Mouse (Mus musculus): ENCODE measurements at regions not wholly inside any gene's neighbourhood (a gene's known extent, or its start where the extent isn't known, plus 50 kb on each side); places are given as distances from the start of the nearest gene placed in this dataset.
A peak's percentile ranks its signal among the peaks of the same experiment; 100 is the strongest.

DNA sequence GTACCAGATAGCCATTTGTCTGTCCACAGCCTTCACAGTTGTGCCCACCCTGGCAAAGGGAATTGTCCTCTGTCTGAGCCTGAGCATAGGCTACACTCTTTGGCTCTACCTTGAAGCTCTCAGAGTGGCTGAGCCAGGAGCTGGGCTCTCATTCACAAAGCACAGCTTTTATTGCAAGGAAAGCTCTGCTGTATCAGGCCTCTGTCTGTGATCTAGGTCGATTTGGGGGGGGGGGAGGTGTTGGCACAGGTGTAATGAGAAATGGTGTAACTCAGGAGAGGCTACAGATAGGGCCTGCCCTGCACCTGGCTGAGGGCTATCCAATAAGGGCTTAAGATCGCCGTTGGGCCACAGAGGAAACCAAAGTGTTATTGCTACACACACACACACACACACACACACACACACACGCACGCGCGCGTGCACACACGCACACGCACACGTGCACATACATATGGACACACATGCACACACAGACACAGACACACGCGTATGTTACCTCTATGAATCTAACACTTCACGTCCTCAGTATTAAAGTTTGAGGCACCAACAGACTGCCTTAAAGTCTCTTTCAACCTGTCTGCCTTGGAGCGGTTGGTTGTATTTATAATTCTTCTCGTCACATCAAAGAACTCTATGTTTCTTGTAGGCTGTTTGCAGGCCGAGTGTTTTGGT lies 70.9 kb upstream of the Ppara start:
- no peaks in the 10 kb centered on the region for H3K9me3 ChIP-seq (ENCODE audit: control insufficient read depth, low read depth, low read length)
- WGBS = 88% methylated on average over 17 of the region's 17 CpGs
- H3K36me3 ChIP-seq (ENCODE audit: control insufficient read depth, insufficient read depth, low read length) = no peaks in the 10 kb centered on the region; the same call in 1 of the 2 replicates
- peaks cover 14% of the 10 kb centered on the region; the same call in 1 of the 2 replicates for H3K27me3 ChIP-seq (ENCODE audit: control insufficient read depth, insufficient read depth, low read length)
- no peak overlapping the region for H3K27ac ChIP-seq (ENCODE audit: low read length)
- no peak overlapping the region for H3K4me2 ChIP-seq (replicated peaks; ENCODE audit: low read depth, low read length)
- no peak overlapping the region for H3K9ac ChIP-seq (replicated peaks; ENCODE audit: low read depth, low read length)
- H3K4me1 ChIP-seq (ENCODE audit: control insufficient read depth, insufficient read depth, low read length) = no peaks in the 10 kb centered on the region
- no peak overlapping the region for H3K4me3 ChIP-seq (ENCODE audit: low read depth, low read length)
- no peak for ATAC-seq (ENCODE audit: insufficient number of reproducible peaks, insufficient read depth, low FRiP score, low read depth)

- H3K4me3 ChIP-seq (ENCODE audit: low read depth, low read length) = no peak overlapping the region
- ATAC-seq (ENCODE audit: insufficient number of reproducible peaks, insufficient read depth, low FRiP score, low read depth) = no peak
- H3K4me2 ChIP-seq (replicated peaks; ENCODE audit: low read depth, low read length) = no peak overlapping the region
- H3K27ac ChIP-seq (ENCODE audit: low read length) = no peak overlapping the region
- no peaks in the 10 kb centered on the region; the same call in 1 of the 2 replicates for H3K36me3 ChIP-seq (ENCODE audit: control insufficient read depth, insufficient read depth, low read length)
- H3K9me3 ChIP-seq (ENCODE audit: control insufficient read depth, low read depth, low read length) = no peaks in the 10 kb centered on the region
- peaks cover 14% of the 10 kb centered on the region; the same call in 1 of the 2 replicates for H3K27me3 ChIP-seq (ENCODE audit: control insufficient read depth, insufficient read depth, low read length)
- 75% methylated on average over 10 of the region's 10 CpGs for WGBS
- H3K4me1 ChIP-seq (ENCODE audit: control insufficient read depth, insufficient read depth, low read length) = no peaks in the 10 kb centered on the region
- no peak overlapping the region for H3K9ac ChIP-seq (replicated peaks; ENCODE audit: low read depth, low read length)
These were observed 70.4 kb upstream of the Ppara start for GRCm38 (mm10) chr15:85664432-85664828.

GRCm38 (mm10) chr15:85665181-85665821 lies 69.5 kb upstream of the Ppara start:
- Histone ChIP-seq H3K36me3 (ENCODE audit: control insufficient read depth, insufficient read depth, low read length) (no peaks in the 10 kb centered on the region; the same call in 1 of the 2 replicates), H3K4me3 (ENCODE audit: low read depth, low read length) (no peak overlapping the region), H3K9me3 (ENCODE audit: control insufficient read depth, low read depth, low read length) (no peaks in the 10 kb centered on the region), H3K27me3 (ENCODE audit: control insufficient read depth, insufficient read depth, low read length) (peaks cover 9% of the 10 kb centered on the region; the same call in 1 of the 2 replicates), H3K27ac (ENCODE audit: low read length) (no peak overlapping the region), H3K4me1 (ENCODE audit: control insufficient read depth, insufficient read depth, low read length) (0 out of 2 replicates have a peak, but pooled peaks cover 5% of the 10 kb centered on the region), H3K4me2 (replicated peaks; ENCODE audit: low read depth, low read length) (no peak overlapping the region), H3K9ac (replicated peaks; ENCODE audit: low read depth, low read length) (no peak overlapping the region)
- no peak for ATAC-seq (ENCODE audit: insufficient number of reproducible peaks, insufficient read depth, low FRiP score, low read depth)
- 72% methylated on average over 12 of the region's 12 CpGs for WGBS

GRCm38 (mm10) chr15:85666496-85666895 lies 68.3 kb upstream of the Ppara start:
- H3K9me3 ChIP-seq (ENCODE audit: control insufficient read depth, low read depth, low read length) = no peaks in the 10 kb centered on the region
- H3K27ac ChIP-seq (ENCODE audit: low read length) = no peak overlapping the region
- H3K4me3 ChIP-seq (ENCODE audit: low read depth, low read length) = no peak overlapping the region
- no peak for ATAC-seq (ENCODE audit: insufficient number of reproducible peaks, insufficient read depth, low FRiP score, low read depth)
- H3K4me2 ChIP-seq (replicated peaks; ENCODE audit: low read depth, low read length) = no peak overlapping the region
- H3K27me3 ChIP-seq (ENCODE audit: control insufficient read depth, insufficient read depth, low read length) = peaks cover 5% of the 10 kb centered on the region; the same call in 1 of the 2 replicates
- 72% methylated on average over 9 of the region's 9 CpGs for WGBS
- no peak overlapping the region for H3K9ac ChIP-seq (replicated peaks; ENCODE audit: low read depth, low read length)
- H3K4me1 ChIP-seq (ENCODE audit: control insufficient read depth, insufficient read depth, low read length) = 0 out of 2 replicates have a peak, but pooled peaks cover 5% of the 10 kb centered on the region
- no peaks in the 10 kb centered on the region for H3K36me3 ChIP-seq (ENCODE audit: control insufficient read depth, insufficient read depth, low read length)

GRCm38 (mm10) chr15:85667381-85667791 lies 67.4 kb upstream of the Ppara start:
- Histone ChIP-seq H3K4me3 (ENCODE audit: low read depth, low read length) (no peak overlapping the region), H3K9me3 (ENCODE audit: control insufficient read depth, low read depth, low read length) (no peaks in the 10 kb centered on the region), H3K9ac (replicated peaks; ENCODE audit: low read depth, low read length) (no peak overlapping the region), H3K4me1 (ENCODE audit: control insufficient read depth, insufficient read depth, low read length) (0 out of 2 replicates have a peak, but pooled peaks cover 5% of the 10 kb centered on the region), H3K27me3 (ENCODE audit: control insufficient read depth, insufficient read depth, low read length) (peaks cover 5% of the 10 kb centered on the region; the same call in 1 of the 2 replicates), H3K36me3 (ENCODE audit: control insufficient read depth, insufficient read depth, low read length) (no peaks in the 10 kb centered on the region), H3K27ac (ENCODE audit: low read length) (no peak overlapping the region), H3K4me2 (replicated peaks; ENCODE audit: low read depth, low read length) (no peak overlapping the region)
- WGBS = 59% methylated on average over 12 of the region's 12 CpGs
- ATAC-seq (ENCODE audit: insufficient number of reproducible peaks, insufficient read depth, low FRiP score, low read depth) = no peak

DNA sequence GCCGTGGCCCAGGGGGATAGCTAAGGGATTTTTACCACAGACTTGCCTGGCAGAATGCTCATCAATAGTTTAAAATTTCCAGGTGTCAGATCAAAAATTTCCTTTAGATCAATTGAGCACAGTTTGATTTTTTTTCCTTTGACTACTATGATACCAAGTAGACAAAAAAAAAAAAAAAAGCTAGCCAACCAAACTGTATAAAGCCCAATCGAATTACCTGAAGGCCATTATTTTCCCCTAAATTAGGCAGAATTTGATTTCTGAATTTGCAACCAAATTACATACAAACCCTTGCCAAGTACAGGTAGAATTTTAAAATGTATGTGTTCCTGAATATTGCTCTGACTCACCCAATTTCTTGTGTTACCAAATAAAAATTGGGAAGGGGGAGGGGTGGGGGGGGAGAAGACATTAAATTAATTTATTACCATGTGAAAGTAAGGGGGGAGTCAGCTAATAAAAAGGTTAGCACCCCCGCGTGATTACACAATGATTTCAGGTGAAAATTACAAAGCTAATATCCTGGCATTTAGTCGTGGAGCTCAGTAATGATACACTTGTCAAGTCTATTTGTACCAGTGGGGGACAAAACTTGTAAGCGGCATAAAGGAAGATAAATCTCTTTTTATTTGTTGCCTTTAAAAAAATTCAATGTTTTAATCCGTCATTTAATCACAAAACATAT lies 66.7 kb upstream of the Ppara start:
- H3K36me3 ChIP-seq (ENCODE audit: control insufficient read depth, insufficient read depth, low read length) = no peaks in the 10 kb centered on the region
- 0 out of 2 replicates have a peak, but pooled peaks cover 5% of the 10 kb centered on the region for H3K4me1 ChIP-seq (ENCODE audit: control insufficient read depth, insufficient read depth, low read length)
- no peak overlapping the region for H3K4me3 ChIP-seq (ENCODE audit: low read depth, low read length)
- no peak overlapping the region for H3K4me2 ChIP-seq (replicated peaks; ENCODE audit: low read depth, low read length)
- H3K9me3 ChIP-seq (ENCODE audit: control insufficient read depth, low read depth, low read length) = no peaks in the 10 kb centered on the region
- H3K27ac ChIP-seq (ENCODE audit: low read length) = no peak overlapping the region
- no peak overlapping the region for H3K9ac ChIP-seq (replicated peaks; ENCODE audit: low read depth, low read length)
- no peak for ATAC-seq (ENCODE audit: insufficient number of reproducible peaks, insufficient read depth, low FRiP score, low read depth)
- WGBS = 86% methylated on average over 7 of the region's 7 CpGs
- peaks cover 9% of the 10 kb centered on the region for H3K27me3 ChIP-seq (ENCODE audit: control insufficient read depth, insufficient read depth, low read length)

GRCm38 (mm10) chr15:85668871-85669651 lies 65.7 kb upstream of the Ppara start:
- ATAC-seq (ENCODE audit: insufficient number of reproducible peaks, insufficient read depth, low FRiP score, low read depth) = no peak
- WGBS = 77% methylated on average over 9 of the region's 9 CpGs
- Histone ChIP-seq H3K27ac (ENCODE audit: low read length) (peak overlapping the region; percentile 86; the same call in 1 of the 2 replicates), H3K4me1 (ENCODE audit: control insufficient read depth, insufficient read depth, low read length) (peaks cover 13% of the 10 kb centered on the region), H3K9ac (replicated peaks; ENCODE audit: low read depth, low read length) (no peak overlapping the region), H3K9me3 (ENCODE audit: control insufficient read depth, low read depth, low read length) (no peaks in the 10 kb centered on the region), H3K27me3 (ENCODE audit: control insufficient read depth, insufficient read depth, low read length) (peaks cover 10% of the 10 kb centered on the region), H3K36me3 (ENCODE audit: control insufficient read depth, insufficient read depth, low read length) (no peaks in the 10 kb centered on the region; the same call in 1 of the 2 replicates), H3K4me3 (ENCODE audit: low read depth, low read length) (0 out of 2 replicates have a peak overlapping the region, but pooled peaks have one; percentile 85), H3K4me2 (replicated peaks; ENCODE audit: low read depth, low read length) (peak overlapping the region; percentile 86)
